Mouse (Mus musculus) heart, postnatal 36 days (tissue): ENCODE data around the gene Angptl8. TPM values are rescaled to one million over a fixed set of nuclear protein-coding genes. Genes with fewer than 3 reads are reported as not detected.
A peak's percentile ranks its signal among the peaks of the same experiment; 100 is the strongest.
"Not testable (repeated sequence)": the region's sequence is repeated elsewhere in the genome, so short reads cannot be mapped to it uniquely, and the experiment has no call there.

ENCODE experiments used
- DNase-seq, 2 experiments: peaks; one replicate each; pipeline ENCODE4 v3.0.0; 2021 to 2022
- intact Hi-C: fragments of 180-260 bp; cut with DNase I; formaldehyde crosslinking; loops from one replicate; pipeline ENCODE4 v1.15.1; 2025
- total RNA-seq, 2 experiments: library from RNA; stranded (reverse); gene quantifications; 2 replicates each; pipeline ENCODE4 v1.2.3; 2021

The Angptl8 gene
- total RNA-seq, 2 experiments from 2014 or later, result not detected

DNA sequence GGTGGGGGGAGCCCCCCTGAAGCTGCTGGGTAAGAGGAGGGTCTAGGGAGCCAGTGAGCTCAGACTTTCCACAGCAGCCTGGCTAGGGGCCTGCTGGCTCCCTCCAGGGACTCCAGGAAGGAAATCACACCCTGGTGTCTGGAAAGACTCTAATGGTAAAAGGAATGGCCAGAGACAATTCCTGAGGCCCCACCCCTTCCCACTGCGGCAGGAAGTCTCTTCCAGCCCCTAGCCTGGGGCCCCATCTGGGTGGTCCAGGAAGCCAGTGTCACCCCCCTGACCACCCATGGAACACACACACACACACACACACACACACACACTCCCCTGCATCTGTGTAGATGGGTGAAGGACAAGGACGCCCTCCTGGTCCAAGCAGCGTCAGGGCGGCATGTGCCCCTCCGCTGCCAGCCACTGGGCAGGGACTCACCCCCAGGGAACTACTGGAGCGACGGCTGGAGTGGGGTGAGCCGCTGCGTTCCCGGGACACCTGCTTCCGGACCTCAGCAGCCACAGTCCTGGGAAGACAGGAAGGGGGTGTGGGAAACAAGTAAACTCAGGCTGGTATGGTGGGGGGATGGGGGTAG is 11.5 kb downstream of the Angptl8 start:
- DNase-seq, result peak; percentile 76 to 77
- intact Hi-C loops, result no loop called here

DNA sequence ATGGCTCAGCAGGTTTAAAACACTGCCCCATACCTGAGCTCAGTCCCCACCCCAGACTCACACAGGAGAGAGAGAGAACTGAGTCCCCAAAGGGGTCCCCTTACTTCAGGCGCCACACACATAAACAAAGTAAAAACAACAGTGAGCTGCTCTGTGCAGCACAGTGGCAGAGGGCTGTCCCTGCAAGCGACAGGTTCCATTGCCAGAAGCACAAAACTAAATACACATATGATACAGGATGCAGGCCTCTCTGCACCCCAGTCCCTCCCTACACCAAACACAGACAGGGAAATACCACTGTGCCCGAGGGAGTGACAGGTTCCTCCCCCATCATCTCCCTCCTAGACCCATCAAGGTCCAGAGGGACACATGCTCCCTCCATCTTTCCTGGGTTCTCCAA is 12.1 kb downstream of the Angptl8 start:
- intact Hi-C loops, result no loop called here
- no peak for DNase-seq

DNA sequence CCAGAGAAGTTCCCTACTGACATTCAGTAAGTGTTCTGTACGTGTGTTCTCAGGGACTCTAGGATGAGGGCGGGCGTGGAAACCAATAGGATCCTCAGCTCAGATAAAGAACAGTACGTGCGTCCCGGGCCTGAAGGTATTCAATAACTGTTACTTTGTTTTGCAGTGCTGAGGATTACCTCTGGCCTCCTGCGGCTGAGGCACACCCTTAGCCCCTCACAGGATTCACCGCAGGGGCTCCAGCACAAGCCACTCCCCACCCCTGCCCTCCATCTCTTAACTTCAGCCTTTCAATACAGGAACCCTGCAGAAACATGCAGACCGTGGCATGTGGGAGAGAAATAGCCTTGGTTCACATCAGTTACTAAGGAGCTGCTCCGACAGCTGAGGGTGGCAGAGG is 12.6 kb downstream of the Angptl8 start:
- DNase-seq, result no peak
- intact Hi-C loops, result no loop called here

DNA sequence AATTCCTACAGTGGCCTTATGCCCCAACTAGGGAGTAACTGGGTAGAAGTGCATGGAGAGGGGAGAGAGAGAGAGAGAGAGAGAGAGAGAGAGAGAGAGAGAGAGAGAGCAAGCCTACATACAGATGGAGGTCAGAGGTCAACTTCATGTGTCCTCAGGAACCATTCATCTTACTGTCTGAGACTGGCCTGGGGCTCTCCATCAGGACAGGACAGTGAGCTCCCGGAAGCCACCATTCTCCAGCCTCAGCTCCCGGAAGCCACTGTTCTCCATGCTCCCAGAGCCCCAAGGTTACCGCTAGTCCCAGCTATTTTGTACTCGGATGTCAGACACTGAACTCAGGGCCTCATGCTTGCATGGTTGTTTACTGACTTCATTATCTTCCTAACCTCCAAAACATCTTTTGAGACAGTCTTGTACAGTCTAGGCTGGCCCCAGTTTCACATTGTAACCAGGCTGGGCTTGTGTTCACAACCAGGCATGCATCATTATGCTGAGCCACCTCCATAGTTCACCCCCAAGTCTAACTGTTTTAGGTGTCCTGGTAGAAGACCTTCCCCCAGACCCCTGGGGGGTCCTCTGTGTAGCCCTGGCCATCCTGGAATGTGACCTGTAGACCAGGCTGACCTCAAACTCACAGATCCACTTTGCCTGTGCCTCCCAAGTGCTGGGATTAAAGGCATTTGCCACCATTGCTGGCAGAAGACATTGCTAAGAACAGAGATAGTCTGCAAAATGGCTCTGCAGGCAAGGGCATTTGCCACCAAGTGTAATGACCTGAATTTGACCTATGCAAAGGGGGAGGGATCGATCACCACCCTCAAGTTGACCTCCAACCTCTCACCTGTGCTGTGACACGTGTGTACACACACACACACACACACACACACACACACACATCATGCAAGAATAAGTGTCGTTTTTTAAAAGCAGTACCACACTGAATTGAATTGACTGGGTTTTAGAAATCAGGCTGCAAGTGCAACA is 14.7 kb downstream of the Angptl8 start:
- intact Hi-C loops, result no loop called here
- no peak for DNase-seq

DNA sequence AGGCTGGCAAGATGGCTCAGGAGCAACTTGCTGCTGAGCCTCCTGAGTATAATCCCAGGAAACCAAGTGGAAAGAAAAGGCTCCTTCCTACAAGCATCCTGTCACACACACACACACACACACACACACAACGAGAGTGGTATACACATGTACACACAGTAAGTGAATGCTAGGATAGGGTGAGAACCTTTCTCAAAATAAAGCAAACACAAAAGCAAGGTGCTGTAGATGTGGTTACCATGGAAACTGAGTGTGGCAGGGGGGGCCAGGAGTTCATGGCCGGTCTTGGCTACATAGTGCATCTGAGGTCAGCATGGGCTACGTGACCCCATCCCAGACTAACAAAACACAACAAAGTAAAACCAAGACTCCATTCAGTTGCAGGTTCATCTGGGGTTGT is 15.8 kb downstream of the Angptl8 start:
- no peak for DNase-seq

DNA sequence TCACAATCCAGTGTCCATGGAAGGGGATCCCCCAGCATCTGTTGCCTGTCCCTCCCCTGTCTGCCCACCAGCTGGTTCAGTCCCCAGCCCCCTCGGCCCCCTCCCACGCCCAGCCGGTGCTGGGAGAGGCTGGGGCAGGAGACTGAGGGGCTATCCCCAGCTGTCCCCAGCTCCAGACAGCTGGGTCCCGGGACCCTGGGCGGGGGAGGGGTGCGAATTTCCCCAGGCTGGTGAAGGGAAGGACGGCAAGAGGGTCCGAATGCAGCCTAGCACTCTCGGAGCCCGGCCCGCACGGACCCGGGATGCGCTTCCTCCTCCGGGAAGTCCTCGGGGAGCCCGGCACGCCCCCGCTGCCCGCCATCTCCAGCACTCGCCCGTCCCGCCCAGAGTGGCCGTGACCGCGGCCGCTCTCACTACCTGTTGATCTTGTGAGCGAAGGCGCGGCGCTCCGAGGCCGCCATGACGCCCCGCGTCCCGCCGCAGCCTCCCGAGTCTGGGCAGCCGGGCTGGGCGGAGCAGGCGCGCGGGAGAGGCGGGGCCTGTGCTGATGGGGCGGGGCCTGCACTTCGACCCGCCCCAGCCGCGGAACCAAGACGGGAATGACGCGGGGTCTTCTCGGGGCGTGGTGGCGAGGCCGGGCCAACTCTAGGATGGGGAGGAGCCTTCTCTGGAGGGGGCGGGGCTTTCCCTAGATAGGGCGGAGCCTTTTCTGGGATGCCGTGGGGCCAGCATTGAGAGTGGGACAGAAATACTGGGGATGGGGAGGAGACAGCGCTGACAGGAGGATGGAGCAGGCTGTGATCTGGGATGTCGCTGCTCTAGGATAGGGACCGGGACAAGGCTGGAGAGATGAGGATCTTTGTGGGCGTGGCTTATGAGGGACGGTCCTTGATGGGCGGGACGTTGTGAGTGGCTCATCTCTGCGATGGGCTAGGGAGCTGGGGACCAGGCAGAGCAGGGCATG is 17.1 kb downstream of the Angptl8 start, which contains the start of gene Dock6:
Gene Dock6, minus strand, starts transcription at position 508 of the 964 bp plus-strand sequence.
- intact Hi-C loops, result no loop called here
- DNase-seq, result peak; percentile 88 to 89

More for the DNA sequence above, 15.8 kb downstream of the Angptl8 start:
- intact Hi-C loops, result no loop called here

DNA sequence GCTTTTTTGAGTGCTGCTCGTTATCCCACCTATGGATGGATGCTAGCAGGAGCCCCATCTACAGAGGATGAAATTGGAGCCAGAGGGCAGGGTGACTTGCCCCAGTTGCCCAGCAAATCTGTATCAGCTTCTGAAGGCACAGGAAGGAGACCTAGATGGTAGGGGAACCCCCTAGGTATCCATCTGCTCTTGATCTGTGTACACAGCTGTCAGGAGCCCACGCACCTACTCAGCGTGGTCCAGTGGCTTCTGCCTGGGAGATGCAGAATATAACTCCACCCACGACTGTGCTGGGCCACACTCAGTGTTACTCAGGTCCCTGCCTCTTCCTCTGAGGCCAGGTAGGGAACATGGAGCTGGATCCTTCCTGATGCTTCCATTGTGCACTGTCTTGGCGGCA is 18.7 kb downstream of the Angptl8 start:
- no peak for DNase-seq
- intact Hi-C loops, result no loop called here

DNA sequence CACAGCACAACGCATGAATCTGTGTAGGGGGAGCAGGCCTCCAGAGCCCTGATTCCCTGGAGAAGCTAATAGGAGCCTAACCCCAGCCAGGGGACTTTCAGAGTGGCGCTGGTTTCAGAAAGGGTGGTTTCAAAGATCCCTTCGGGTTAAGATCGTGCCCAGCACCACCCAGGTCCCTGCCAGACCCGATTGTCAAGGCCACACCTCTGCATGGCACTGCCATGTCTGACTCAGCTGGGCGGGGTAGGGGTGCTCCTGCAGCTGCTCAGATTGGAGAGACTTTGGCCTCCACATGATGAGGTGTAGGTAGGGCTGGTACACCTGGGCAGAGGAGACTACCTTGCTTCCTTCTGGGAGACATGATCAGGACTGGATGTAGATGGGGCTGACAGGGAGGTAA is 19.6 kb downstream of the Angptl8 start:
- intact Hi-C loops, result no loop called here
- no peak for DNase-seq

DNA sequence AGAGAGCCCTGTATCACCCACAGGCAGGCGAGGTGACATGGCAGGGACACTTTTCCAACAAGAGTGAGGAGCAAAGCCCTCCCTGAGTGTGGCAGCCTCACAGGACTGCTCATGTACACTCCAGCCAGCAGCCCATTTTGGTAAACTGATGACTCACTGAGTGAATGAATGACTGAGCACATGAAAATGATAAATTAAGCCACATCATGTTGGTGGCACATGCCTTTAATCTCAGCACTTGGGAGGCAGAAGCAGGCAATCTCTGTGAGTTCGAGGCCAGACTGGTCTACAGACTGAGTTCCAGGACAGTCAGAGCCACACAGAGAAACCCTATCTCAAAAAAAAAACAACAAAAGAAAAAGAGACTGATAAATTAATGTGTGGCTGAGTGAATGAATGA is 22.2 kb downstream of the Angptl8 start:
- intact Hi-C loops, result no loop called here
- no peak for DNase-seq

DNA sequence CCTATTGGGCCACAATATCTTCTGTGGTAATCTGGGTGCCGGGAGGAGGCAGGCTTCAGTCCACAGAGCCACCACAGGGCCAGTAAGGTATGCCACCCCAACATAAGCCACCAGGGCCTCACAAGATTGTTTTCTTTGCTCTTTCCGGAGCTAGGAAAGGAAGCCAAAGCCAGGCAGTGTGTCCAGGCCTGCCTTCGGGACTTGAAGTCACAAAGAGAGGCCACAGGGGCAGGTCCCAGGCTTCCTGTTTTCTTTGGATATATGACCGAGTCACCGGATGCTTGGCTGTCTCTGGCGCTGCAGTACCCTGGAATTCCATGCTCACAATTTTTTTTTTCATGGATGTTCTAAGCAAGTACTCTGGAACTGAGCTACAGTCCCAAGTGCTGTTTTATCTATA is 22.8 kb downstream of the Angptl8 start:
- intact Hi-C loops, result no loop called here
- DNase-seq, result peak in 1 of 2 experiments; percentile 63

DNA sequence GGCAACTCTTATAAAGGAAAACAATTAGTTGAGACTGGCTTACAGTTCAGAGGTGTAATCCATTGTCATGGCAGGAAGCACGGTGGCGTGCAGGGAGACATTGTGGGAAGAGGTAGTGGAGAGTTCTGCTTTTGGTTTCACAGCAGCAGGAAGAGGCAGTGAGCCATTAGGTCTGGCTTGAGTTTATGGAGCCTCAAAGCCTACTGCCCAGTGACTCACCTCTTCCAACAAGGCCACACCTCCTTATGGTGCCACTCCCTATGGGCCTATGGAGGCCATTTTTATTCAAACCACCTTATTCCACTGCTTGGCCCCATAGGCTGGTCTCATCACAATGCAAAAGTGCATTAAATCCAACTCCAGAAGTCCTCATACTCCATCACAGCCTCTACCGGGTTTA is 24.3 kb downstream of the Angptl8 start:
- no peak for DNase-seq
- intact Hi-C loops, result no loop called here

DNA sequence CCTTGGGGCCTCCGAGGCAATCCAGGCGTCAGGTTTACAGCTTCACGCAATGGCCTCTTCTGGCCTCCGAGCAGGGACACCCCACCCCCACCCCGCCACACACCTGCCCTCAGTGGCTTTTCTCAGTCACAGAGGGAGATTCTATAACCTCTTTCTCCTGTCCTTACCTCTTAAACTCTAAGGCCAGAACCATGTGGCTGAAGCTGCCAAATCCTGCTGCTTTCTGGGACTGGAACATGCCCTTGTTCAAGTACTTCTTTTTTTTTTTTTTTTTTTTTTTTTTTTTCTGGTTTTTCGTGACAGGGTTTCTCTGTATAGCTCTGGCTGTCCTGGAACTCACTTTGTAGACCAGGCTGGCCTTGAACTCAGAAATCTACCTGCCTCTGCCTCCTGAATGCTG is 25.0 kb downstream of the Angptl8 start:
- not testable (repeated sequence) for DNase-seq

DNA sequence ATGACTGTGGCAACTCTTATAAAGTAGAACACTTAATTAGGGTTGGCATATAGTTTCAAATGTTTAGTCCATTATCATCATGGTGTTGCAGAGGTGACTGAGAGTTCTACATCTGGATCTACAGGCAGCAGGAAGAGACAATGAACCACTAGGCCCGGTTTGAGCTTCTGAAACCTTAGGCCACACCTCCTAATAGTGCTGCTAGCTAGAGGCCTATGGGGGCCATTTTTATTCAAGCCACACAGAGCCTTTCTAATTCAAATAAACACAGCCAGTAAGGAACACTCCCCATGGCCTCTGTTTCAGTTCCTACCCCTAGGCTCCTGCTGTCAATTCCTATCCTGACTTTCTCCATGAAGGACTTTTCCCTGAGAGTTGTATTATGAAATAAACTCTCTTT is 26.9 kb downstream of the Angptl8 start:
- intact Hi-C loops, result no loop called here
- DNase-seq, result no peak

More for the DNA sequence above, 25.0 kb downstream of the Angptl8 start:
- intact Hi-C loops, result not testable (repeated sequence)

DNA sequence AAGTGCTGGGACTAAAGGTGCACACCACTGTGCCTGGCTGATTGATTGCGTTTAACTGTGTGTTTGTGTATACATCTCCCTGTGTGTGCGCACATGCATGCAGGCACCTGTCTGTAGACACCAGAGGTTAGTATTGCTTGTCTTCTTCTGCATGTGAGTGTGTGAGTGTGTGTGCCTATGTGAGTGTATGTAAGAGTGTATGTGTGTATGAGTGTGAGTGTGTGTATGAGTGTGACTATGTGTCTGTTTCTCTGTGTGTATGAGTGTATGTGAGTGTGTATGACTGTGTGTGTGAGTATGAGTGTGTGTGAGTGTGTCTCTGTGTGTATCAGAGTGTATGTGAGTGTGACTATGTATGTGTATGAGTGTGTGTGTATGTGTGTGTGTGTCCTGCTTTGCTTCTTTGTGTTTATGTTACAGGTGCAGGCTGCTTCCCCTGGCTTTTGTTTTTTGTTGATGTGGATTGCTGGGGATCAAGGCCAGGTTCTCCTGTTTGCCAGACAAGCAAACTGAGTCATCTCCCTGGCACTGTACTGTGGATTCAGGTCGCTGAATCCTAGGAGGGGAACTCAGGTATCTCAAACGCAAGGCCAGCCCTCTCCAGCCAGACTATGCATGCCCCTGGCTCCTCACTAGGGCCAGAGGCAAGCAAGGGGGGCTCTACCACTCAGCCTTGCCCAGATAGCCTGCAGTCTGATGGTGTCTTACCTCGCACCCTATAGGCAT is 30.5 kb downstream of the Angptl8 start:
- no peak for DNase-seq
- intact Hi-C loops, result no loop called here

DNA sequence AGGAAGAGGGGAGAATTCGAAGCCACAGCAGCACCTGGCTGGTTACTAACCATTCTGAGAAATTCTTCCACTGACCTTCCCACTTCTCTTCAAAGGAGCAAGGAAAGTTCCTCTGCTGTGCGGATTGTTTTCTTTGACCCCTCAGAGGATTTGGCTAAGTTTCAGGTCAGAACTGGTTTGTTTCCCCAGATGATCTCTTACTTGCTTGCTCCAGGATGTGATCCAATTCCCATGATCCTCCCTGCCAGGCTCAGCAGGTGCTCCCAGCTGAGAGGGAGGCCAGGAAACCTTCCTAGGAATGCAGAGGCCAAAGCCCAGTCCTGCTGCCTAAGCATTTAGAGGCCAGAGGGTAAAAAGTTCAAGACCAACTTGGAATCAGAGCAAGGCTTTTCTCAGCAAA is 31.3 kb downstream of the Angptl8 start:
- intact Hi-C loops, result no loop called here
- no peak for DNase-seq

DNA sequence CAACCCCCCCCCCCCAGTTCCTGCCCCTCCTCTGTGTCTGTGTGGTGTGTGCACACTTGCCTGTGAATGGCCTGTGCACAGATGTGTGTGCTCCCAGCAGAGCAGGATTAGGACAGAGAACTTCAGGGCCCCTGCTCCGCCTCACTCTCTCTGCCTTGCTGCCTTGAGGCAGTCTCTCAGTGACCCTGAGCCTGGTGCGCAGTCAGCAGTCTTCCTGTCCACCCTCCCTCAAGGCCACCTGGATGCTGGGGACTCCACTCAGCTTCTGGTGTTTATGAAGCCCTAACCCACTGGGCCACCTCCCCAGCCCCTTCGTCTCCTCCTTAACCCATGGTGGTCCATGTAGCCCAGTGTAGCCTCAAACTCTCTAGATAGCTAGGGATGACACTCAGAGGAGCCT is 32.4 kb downstream of the Angptl8 start:
- intact Hi-C loops, result no loop called here
- no peak for DNase-seq

DNA sequence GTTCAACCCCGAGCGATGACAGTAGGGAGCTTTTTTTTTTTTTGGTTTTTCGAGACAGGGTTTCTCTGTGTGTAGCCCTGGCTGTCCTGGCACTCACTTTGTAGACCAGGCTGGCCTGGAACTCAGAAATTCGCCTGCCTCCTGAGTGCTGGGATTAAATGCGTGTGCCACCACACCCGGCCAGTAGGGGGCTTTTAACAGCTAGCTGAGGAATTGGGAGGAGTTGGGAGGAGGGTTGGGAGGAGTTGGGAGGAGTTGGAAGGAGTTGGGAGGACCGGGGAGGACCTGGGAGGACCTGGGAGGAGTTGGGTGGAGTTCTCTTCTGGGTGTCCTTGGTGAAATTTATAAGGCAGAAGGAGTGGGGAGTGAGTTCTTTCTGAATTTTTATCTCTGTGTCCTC is 34.0 kb downstream of the Angptl8 start:
- intact Hi-C loops, result not testable (repeated sequence)
- peak; percentile 76 to 77 for DNase-seq

DNA sequence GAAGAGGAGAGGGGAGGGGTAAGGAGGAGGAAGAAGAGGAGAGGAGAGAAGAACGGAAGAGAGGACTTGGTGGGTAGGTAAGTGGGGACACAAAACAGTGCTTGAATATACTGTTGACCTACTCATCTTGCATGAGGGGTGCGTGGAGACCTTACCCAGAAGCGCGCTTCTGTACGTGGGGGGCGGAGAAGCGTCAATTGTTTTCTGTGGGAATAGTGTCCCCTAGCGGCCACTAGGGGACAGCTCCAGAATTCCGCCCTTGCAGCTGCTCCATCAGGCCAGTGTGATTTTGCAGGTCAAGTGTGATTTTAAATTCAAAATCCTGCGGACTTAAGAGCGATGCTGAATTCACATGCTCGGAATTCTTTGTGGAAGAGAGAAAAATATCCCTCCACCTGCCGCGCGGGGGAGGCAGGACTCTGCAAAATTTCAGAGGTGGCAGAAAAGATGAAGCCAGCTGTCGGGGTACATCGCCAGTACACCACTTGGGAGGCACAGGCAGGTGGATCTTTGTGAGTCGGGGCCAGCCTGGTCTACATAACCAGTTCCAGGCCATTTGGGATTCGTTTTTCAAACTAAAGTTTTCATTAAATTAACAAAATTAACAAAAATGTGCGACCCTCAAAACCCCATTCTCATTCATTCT is 35.7 kb downstream of the Angptl8 start:
- intact Hi-C loops, result loop anchor here (1.0 to 5.0 kb wide), 4 partner anchors 31 to 269 kb away; no protein-coding TSS in a partner anchor

DNA sequence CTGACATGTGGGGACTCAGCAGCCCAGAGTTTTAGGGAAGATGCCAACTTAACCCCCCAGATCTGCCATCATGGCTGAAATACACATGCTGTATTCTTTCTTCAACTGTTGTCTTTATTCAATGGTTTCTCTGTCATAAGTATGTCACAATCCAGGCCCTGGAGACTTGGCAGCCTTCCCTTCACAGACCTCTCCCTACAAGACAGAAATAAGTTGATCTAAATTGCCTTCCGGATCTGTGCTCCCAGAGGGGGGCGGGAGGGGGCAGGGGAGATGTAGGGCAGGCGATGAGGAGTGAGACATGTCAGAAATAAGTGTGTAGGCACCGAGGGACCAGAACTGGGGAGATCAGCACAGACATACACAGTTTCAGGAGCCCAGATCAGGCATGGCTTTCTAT is 36.9 kb downstream of the Angptl8 start:
- no peak for DNase-seq
- intact Hi-C loops, result loop anchor here (5.0 kb wide), 2 partner anchors 180 to 270 kb away; no protein-coding TSS in a partner anchor

More for the DNA sequence above, 35.7 kb downstream of the Angptl8 start:
- peak; percentile 63 to 66 for DNase-seq
